Mouse (Mus musculus) thymus, postnatal 25 days (tissue): ENCODE data around the gene Rabepk.
"Not testable (repeated sequence)": the region's sequence is repeated elsewhere in the genome, so short reads cannot be mapped to it uniquely, and the experiment has no call there.

Experiments
- DNase-seq: peaks from one replicate; pipeline ENCODE4 v3.0.0; 2022

The Rabepk gene

DNA sequence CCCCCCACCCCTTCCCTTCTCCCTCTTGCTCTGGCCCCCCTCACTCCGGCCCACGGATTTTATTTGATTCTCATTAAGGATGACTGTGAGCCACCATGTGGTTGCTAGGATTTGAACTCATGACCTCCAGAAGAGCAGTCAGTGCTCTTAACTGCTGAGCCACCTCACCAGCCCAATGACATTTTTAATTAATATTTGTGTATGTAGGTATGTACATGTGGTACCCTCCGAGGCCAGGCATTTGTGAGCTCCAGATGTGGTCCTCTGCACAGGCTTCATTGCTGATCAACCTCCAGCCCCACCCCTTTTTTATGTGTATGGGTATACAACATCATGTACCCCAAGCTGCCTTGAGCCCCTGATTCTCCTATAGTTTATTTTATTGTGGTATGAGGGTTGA lies 4.0 kb upstream of the Rabepk start:
- no peak for DNase-seq

DNA sequence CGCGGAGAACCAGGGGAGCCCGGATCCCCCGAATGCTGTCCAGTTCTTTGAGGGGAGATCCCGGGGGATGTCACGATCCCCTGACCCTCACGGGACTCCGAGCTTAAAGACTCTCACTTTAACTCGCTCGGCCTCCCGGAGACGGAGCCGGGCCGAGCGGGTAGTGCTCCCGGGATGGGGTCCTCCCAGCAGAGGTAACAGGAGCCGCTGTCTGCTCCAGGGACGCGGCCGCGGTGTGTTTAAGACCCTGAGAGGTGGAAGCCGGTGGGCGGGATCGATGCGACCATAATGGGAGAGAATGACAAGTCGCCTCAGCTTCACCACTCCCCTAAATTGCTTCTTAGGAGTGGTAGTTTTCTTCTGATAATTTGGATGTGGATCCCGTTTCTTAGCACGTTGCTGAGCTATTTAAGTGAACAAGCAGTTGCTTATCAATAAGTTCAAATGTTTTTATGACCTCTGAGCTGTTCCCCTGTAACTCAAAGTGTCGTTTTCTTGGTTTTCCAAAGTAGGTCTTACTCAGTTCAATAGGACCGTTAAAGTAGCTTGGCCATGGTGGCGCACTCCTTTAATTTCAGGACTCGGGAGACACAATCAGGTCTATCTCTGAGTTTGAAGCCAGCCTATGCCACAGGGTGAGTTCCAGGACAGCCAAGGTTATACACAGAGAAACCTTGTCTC lies 3.0 kb upstream of the Rabepk start:
- DNase-seq: not testable (repeated sequence)

DNA sequence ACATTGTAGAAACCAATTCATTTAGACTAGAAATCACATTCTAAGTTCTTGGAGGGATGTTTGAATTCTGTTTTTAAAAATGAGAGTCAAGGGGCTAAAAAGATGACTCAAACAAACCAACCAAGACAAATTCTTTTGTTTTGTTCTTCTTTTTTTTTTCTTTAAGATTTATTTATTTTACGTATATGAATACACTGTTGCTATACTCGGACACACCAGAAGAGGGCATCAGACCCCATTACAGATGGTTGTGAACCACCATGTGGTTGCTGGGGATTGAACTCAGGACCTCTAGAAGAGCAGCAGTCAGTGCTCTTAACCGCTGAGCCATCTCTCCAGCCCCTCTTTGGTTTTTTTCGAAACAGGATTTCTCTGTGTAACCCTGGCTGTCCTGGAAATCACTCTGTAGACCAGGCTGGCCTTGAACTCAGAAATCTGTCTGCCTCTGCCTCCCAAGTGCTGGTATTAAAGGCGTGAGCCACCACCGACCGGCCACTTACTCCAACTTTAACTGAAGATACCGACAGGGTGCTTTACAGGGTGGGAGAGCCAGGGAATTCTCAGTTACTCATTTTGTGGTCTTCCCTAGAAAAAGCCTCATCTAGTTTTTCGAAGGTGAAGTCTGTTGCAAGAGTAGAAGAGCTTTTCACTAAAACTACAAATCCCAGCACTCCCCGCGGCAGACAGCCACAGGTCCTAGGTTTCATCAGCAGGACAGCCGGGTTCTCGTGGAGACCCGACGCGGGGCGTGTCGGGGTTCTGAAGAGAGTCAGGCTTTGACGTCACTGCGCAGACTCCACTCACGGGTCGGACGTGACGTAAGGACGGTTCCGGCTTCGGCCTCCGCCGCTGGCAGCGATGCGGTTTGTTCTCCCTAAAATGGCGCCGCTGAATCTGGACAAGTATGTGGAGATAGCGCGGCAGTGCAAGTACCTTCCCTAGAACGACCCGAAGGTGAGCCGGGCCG lies 2.1 kb upstream of the Rabepk start:
- peak; percentile 95 for DNase-seq

DNA sequence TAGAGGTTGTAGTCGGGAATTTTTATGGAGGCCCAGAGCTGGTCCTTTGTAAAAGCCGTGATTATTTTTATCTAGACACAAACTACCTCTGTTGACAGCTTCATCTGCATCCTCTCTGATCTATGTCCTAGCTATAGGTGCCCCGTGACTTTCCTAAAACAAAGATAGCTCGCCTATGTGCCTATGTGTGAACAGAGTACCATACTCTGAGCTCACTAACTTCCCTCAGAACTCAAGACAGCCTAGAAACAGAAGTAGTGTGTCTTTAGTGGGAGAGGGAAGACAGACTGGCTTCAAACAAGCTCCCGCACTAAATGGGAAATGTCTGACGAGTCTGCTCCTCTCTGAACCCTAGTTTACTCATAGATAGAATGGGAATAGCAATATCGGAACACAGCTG lies 659 bp upstream of the Rabepk start:
- no peak for DNase-seq

DNA sequence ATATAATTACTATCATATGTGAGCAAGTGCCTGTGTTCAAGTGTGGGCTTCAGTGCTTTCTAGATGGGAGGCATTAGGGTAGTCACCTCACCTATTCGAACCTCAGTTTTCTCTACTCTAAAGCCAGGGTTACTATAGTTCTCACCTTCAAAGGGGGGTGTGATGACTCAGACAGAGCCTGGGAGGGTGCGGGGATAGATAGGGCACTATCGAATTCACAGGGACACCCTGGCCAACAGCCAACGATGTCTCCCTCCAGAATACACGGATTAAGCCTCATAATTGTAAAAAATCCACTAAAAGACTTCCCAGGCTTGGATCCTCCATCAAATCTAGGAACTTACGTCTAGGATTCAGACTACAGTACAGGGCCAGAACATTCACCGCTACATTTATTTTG lies 4.3 kb downstream of the Rabepk start:
- DNase-seq: no peak

DNA sequence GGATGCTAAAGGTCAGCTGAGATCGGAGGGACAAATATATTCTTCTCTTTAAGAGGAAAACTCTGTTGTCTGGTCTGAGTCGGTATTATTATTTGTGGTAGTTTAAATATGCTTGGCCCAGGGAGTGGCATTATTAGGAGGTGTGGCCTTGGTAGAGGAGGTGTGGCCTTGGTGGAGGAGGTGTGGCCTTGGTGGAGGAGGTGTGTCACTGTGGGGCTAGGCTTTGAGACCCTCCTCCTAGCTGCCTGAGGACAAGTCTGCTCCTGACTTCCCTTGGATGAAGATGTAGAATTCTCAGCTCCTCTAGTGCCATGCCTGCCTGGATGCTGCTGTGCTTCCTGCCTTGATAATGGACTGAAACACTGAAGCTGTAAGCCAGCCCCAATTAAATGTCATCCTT lies 5.2 kb downstream of the Rabepk start:
- DNase-seq: no peak

DNA sequence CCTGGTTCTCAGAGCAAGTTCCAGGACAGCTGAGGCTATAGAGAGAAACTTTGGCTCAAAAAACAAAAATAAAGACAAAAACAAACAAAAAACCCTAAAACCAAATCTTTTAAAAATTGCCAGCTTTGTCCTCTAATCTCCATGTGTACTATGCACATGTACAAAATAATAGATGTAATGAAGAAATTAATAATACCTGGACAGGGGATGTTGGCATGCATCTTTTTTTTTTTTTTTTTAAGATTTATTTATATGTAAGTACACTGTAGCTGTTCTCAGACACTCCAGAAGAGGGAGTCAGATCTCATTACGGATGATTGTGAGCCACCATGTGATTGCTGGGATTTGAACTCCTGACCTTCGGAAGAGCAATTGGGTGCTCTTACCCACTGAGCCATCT lies 7.2 kb downstream of the Rabepk start:
- not testable (repeated sequence) for DNase-seq

DNA sequence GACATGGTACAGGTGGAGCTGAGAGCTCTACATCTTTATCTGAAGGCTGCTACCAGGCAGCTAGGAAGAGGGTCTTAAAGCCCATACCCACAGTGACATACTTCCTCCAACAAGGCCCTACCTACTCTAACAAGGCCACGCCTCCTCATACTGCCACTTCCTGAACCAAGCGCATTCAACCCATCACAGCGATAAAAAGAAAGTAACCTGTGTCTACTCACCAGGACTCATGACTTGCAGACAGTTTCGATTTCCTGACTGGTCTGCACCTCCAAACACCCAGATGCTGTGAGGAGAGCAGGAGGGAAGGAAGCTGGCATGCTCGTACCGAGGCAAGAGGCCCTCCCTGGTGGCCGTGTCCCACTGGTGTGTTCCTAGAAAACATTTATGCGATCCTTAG lies 9.4 kb downstream of the Rabepk start:
- peak; percentile 72 for DNase-seq

DNA sequence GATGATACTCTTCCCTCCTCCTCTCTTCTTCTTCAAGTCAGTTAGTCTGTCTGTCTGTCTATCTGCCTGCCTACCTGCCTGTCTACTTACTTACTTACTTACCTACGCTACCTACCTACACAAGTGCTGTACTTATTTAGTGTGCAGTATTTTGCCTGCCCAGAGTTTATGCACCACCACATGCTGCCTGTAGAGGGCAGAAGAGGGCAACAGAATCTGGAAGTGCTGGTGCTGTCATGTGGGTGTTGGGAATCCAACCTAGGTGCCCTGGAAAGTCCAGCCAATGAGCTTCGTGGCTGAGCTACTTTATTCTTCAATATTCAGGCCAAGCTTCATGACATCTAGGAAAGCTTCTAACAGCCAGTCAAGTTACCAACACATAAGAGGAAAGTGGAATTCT lies 15.6 kb downstream of the Rabepk start:
- DNase-seq: peak; percentile 69

DNA sequence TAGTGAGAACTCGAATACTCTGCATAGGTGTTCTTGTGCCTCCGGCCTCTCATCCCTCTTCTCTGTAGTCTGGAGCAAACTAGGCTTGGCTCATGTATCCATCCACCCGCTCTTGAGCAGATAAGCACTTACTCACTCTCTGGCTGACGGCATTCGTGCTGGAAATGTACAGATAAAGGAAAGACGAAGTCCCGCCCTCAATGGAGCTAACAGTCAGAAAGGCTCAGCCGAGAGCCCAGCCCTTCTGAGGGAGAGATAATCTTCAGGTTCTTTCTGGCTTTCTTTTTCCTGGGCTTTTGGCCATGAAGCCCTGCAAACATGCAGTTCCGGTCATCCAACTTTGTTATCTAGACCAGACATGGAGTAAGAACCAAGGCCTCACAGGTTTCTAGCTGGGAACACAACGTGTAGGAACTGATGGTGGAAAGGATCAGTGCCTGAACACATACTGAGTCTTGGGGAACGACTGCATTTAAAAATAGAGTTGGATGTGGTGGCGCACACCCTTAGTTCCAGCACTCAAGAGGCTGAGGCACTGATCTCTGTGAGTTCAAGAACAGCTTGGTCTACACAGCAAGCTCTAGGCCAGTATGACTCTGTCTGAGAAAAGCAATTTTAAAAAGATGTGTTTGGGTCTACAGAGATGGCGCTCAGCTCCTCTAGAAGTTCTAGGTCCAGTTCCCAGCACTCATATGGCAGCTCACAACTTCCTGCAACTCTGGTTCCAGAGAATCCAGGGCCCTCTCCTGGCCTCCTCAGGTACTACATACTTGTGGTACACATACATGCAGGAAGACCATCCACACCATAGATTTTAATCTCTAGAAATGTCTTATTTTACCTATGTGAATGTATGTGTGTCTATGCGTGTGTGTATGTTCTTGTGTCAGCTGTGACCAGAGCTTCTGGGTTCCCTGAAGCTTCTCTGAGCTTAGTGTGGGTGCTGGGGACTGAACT lies 16.4 kb downstream of the Rabepk start:
- no peak for DNase-seq

DNA sequence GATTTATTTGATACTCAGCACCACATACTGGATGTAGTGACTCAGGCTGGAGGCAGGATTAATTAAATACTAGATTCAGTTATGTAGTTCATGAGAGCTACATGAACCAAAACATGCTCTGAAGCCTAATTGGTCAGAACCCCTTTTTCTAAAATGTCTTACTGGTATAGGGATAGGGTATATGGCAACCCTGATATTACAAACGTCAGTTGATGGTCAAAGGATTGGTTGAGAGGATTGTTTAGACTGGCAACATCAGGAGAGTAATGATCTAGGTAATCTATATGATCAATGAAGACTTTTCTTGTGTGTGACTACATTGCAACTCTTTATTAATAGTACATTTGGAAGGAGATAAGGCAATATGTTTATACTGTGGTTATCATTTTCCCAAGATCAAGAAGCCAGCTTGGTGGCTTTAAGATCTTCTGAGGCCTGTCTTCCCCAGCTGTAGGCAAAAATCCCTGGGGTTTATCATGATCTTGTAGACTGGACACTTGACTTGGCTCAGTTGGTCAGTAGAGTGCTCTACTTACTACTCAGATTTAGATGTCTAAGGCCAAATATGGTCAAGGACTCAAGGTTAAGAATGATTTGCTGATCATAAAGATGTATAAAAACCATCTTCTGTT lies 22.4 kb downstream of the Rabepk start:
- no peak for DNase-seq

DNA sequence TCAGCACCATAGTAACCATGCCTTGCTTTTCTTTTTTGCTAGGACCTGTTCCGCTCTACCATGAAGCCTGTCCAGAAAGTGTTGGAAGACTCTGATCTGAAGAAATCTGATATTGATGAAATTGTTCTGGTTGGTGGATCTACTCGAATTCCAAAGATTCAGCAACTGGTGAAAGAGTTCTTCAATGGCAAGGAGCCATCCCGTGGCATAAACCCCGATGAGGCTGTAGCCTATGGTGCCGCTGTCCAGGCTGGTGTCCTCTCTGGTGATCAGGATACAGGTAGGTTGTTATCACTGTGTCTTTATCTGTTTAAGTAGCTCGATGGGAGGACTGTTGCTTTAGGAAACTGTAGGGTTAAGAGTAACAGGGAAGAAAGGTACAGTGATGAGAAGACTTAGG lies 25.2 kb downstream of the Rabepk start:
- DNase-seq: no peak

DNA sequence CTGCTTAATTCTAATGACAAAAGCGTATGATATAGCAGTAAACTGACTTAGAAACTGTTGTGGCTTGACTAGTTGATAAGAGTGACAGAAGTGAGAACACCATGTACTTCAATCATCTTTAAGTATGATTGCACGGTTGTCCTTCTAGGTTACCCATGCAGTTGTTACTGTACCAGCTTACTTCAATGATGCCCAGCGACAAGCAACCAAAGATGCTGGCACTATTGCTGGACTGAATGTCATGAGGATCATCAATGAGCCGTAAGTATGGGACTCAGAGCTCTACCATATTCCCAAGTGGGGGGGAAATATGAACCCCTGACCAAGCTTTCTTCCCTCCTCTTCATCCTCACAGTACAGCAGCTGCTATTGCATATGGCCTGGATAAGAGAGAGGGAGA lies 26.0 kb downstream of the Rabepk start:
- no peak for DNase-seq

DNA sequence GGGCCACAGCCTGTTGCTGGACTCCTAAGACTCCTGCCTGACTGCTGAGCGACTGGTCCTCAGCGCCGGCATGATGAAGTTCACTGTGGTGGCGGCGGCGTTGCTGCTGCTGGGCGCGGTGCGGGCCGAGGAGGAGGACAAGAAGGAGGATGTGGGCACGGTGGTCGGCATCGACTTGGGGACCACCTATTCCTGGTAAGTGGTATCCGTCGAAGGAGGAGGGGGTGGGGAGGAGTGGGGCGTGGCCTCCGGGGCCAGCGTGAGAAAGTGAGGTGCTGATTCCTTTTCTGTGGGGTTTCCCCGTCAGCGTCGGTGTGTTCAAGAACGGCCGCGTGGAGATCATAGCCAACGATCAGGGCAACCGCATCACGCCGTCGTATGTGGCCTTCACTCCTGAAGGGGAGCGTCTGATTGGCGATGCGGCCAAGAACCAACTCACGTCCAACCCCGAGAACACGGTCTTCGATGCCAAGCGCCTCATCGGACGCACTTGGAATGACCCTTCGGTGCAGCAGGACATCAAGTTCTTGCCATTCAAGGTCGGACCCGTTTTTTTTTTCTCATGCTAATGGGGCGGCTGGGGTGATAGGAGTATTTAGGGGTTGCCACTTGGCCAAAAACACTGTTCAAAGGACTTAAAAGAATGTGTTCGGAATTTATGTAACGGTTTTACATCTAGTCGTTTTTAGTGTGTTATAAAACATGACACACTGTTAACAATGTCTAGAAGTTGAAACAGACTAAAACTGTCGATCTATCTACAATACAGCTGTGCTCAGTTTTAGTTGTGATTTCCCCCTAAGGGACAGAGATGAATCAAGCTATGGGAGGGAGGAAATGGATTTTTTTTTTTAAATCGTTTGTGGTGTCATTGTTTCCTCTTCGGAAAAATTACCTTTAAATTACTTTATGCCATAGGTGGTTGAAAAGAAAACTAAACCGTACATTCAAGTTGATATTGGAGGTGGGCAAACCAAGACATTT lies 27.2 kb downstream of the Rabepk start:
- no peak for DNase-seq

DNA sequence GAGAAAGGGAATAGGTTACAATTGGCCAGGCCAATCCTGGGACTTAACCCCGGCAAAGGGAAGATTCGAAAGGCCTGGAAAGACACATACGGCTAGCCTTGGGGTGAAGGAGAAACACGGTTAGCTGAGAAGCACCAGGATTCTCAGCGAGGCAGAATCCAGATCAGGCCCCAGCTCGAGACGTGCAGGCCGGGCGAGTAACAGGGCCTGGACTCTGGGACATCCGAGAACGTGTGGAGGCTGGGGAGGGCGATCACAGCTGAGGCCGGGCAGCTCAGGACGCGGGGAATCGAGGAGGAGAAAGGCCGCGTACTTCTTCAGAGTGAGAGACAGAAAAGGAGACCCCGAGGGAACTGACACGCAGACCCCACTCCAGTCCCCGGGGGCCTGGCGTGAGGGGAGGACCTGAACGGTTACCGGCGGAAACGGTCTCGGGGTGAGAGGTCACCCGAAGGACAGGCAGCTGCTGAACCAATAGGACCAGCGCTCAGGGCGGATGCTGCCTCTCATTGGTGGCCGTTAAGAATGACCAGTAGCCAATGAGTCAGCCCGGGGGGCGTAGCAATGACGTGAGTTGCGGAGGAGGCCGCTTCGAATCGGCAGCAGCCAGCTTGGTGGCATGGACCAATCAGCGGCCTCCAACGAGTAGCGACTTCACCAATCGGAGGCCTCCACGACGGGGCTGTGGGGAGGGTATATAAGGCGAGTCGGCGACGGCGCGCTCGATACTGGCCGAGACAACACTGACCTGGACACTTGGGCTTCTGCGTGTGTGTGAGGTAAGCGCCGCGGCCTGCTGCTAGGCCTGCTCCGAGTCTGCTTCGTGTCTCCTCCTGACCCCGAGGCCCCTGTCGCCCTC lies 28.1 kb downstream of the Rabepk start, which contains the start of gene Hspa5:
Gene Hspa5 (plus strand): TSS at position 603 of the 859 bp plus-strand sequence.
- peak; percentile 97 for DNase-seq

DNA sequence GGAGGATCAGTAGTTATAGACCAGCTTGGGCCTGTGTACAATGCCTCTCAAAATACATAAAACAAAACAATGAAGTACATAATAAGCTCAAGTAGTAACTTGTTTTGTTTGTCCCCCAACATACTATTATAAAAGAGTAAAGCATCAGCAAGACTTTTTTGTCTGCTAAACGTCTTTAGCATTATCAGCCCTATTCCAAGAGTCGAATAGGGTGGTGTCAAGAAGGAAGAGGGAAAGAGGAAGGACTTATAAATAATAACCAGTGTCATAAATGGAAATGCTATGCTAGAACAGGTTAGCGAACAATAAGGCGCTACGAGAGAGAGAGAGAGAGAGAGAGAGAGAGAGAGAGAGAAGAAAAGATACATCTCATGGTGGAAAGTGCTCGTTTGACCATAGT lies 28.8 kb downstream of the Rabepk start:
- DNase-seq: no peak

DNA sequence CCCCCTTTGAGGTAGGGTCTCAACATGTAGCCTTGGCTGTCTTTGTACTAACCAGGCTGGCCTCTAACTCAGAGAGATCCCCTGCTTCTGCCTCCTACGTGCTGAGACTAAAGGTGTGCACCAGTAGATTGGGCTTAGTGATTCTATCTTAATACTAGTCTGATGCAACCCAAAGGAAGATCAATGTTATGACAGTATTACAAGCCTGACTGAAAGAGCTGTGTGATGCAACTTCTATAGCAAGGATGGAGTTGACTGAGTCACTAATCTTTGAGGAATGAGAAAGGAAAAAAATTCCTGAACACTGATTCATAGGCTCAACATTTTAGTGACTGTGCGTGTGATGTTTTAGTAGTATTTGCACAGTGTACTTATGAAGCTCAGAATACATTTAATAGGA lies 29.7 kb downstream of the Rabepk start:
- DNase-seq: no peak

DNA sequence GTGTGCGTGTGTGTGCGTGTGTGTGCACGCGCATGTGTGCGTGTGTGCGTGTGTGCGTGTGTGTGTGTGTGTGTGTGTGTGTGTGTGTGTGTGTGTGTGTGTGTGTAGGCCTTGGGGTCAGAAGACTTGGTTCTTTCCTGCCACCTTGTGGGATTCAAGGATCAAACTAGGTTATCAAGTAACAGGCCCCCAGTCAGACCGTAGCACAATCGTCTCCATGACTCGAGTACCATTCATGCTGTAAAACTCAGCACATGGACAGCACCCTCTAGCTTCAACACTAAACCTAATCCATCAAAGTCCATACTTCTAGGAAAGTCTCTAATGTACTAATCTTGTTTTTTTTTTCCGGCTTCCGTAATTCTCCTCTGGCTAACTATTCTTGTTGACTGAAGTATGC lies 34.9 kb downstream of the Rabepk start:
- no peak for DNase-seq

DNA sequence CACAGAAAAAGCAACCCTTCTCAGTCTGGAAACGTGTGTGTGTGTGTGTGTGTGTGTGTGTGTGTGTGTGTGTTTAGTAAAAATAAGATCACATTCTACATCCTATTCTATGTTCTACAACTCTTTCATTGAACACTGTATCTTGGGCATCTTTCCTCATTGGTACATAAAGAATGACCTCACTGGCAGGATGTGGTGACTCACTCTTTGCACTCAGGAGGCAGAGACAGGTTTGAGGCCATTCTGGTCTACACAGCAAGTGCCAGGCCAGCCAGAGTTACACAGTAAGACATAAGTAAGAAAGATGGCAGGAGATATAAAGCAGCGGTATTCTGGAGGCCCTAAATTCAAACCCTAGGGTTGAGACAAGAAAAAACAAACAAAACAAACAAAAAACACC lies 36.8 kb downstream of the Rabepk start:
- no peak for DNase-seq

DNA sequence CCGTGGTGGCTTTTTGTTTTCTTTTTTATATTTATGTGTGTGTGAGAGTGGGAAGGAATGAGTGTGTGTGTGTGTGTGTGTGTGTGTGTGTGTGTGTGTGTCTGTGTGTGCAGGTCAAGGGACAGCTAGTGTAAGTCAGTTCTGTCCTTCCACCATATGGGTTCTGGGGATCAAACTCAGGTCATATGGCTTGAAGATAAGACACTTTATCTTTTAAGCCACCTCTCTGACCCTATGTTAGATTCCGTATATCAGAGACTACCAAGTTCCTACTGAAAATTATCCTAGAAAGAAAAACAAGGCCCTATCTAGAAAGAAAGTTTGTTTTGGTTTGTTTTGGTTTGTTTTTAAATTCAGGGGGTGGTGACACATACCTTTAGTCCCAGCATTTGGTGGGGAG lies 37.5 kb downstream of the Rabepk start:
- DNase-seq: no peak
